Mouse (Mus musculus) erythroblast, embryonic 14.5 days (primary cell): ENCODE data around the gene Gm49510.

Experiments used
- GATA1 ChIP-seq: IDR thresholded peaks from 2 replicates; pipeline ENCODE4 v1.6.1; 2012; ENCODE audit warnings: low read length, inconsistent platforms, mixed read lengths
- TAL1 ChIP-seq: IDR thresholded peaks from 3 replicates; pipeline ENCODE4 v1.6.1; 2012; ENCODE audit warnings: low read length, inconsistent platforms, mixed read lengths

GRCm38 (mm10) chr15:78946232-78946631 lies 46.8 kb downstream of the Gm49510 start:
- TF ChIP-seq TAL1 (no peak), GATA1 (no peak)
